In the genomic region with DNA sequence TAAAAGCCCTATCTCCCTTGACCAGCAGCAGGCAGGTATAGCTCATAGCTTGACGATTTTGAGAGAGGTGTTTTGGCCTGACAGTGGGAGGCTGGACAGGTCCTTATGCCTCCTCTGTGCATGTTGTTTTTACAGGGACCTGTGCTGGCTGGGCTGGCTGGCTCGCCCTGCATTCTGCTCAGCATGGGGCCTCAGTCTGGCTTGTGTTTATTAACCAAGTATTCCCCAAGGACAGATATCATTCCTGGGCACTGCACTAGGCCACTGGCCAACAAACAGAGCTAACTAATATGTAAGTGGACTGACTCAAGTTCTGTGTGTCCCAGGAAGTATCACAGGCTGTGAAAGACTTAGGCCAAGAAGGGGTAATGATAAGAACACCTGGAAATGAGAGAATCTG, we compare ENCODE assay signal across 16 mouse cellular contexts. TPM values are rescaled to one million over a fixed set of nuclear protein-coding genes. Genes with fewer than 3 reads are reported as not detected.
DNase-seq lines count a peak whose midpoint lies in the region; ATAC-seq lines count a peak whose summit lies in the region.
"Had no signal": no experiment of that assay in that cellular context is flagged by ENCODE, and none has a peak within 500 bp of the region (broad histone marks: within the 10 kb centered on the region; RNA-seq: fewer than 3 reads in every experiment).

No protein-coding gene starts in this region.

- 11% methylated on average over 2 of the region's 2 CpGs for WGBS in heart, embryonic 14.5 days
- 28% methylated on average over 2 of the region's 2 CpGs for WGBS in kidney, embryonic 14.5 days

- H3K27me3 ChIP-seq in heart, embryonic 14.5 days (ENCODE audit: control insufficient read depth, insufficient read depth, low read length): peaks cover 25% of the 10 kb centered on the region
- H3K27me3 ChIP-seq in kidney, embryonic 14.5 days (ENCODE audit: control insufficient read depth, insufficient read depth, low read length): peaks cover 15% of the 10 kb centered on the region

- H3K36me3 ChIP-seq in heart, embryonic 14.5 days (ENCODE audit: control insufficient read depth, insufficient read depth, low read length): no peaks in the 10 kb centered on the region
- H3K36me3 ChIP-seq in kidney, embryonic 14.5 days (ENCODE audit: control insufficient read depth, insufficient read depth, low read length): no peaks in the 10 kb centered on the region
- H3K36me3 ChIP-seq: neural tube, embryonic 15.5 days had no signal

- 0 out of 2 replicates have a peak, but pooled peaks have one; percentile 40 for ATAC-seq in heart, embryonic 14.5 days (ENCODE audit: insufficient number of reproducible peaks, insufficient read depth, low FRiP score, low read depth)
- ATAC-seq in kidney, embryonic 14.5 days (ENCODE audit: low FRiP score, low TSS enrichment): no peak
- no peak for ATAC-seq in erythroid progenitor cell, adult 5-6 weeks (replicated peaks; ENCODE audit: low FRiP score, poor library complexity, severe bottlenecking)
- ATAC-seq: CD4-positive, CD25-positive, alpha-beta regulatory T cell, adult 4 months; inflammation-experienced regulatory T-cells, adult 6 months had no signal

- DNase-seq in heart, adult 8-10 months (ENCODE audit: low spot score): no peak
- peak; percentile 94 for DNase-seq in 3T3-L1 (ENCODE audit: low read depth, low spot score)
- DNase-seq in adrenal gland, postnatal 14 days: peak; percentile 74
- no peak for DNase-seq in embryo, embryonic 10.5 days (ENCODE audit: low spot score)
- DNase-seq in left cerebral cortex, adult 8-10 months (ENCODE audit: low spot score in 2 of 2): no peak
- DNase-seq: cerebellum, adult 11-12 months; layer of hippocampus, postnatal 36 days; lung, adult 2 months had no signal

- H3K4me1 ChIP-seq in heart, embryonic 14.5 days (ENCODE audit: control insufficient read depth in 2 of 2, insufficient read depth in 2 of 2, low read length in 2 of 2): peaks cover 31 to 48% of the 10 kb centered on the region in 2 experiments
- H3K4me1 ChIP-seq in kidney, embryonic 14.5 days (ENCODE audit: control insufficient read depth, insufficient read depth, low read length): no peaks in the 10 kb centered on the region

- H3K9ac ChIP-seq in heart, embryonic 14.5 days (ENCODE audit: low read length): no peak overlapping the region
- no peak overlapping the region for H3K9ac ChIP-seq in kidney, embryonic 14.5 days (ENCODE audit: low read depth, low read length)
- H3K9ac ChIP-seq: neural tube, embryonic 15.5 days had no signal

- no peaks in the 10 kb centered on the region for H3K9me3 ChIP-seq in heart, embryonic 14.5 days (ENCODE audit: control insufficient read depth, low read length)
- H3K9me3 ChIP-seq in kidney, embryonic 14.5 days (ENCODE audit: control insufficient read depth, low read length): no peaks in the 10 kb centered on the region
- H3K9me3 ChIP-seq: megakaryocyte, embryonic 14.5 days; neural tube, embryonic 15.5 days had no signal

- H3K27ac ChIP-seq in heart, embryonic 14.5 days (replicated peaks in 1 of 2; ENCODE audit: control insufficient read depth in 1 of 2, insufficient read depth in 1 of 2, low read depth in 2 of 2, low read length in 2 of 2): peak overlapping the region in 1 of 2 experiments; percentile 61; a peak in 1 of 4 replicates
- H3K27ac ChIP-seq in kidney, embryonic 14.5 days (ENCODE audit: low read depth, low read length): 0 out of 2 replicates have a peak overlapping the region, but pooled peaks have one; percentile 30
- H3K27ac ChIP-seq: neural tube, embryonic 15.5 days had no signal

- peak overlapping the region; percentile 8; the same call in 1 of the 2 replicates for H3K4me2 ChIP-seq in heart, embryonic 14.5 days (ENCODE audit: low read length)
- H3K4me2 ChIP-seq in kidney, embryonic 14.5 days (replicated peaks; ENCODE audit: low read depth, low read length): no peak overlapping the region
- H3K4me2 ChIP-seq: neural tube, embryonic 15.5 days had no signal

- no peak overlapping the region for H3K4me3 ChIP-seq in heart, embryonic 14.5 days (ENCODE audit: control insufficient read depth in 1 of 2, insufficient read depth in 1 of 2, low read depth in 1 of 2, low read length in 2 of 2)
- H3K4me3 ChIP-seq in kidney, embryonic 14.5 days (ENCODE audit: low read length): no peak overlapping the region
- H3K4me3 ChIP-seq: megakaryocyte, embryonic 14.5 days; neural tube, embryonic 15.5 days had no signal

RNA-seq across cellular contexts. Expression of a gene that starts 6.7 kb away (rescaled TPM):
- 8.3 and 8.6 TPM in 2 replicates for polyA plus RNA-seq in heart, embryonic 14.5 days (2014; fragmentation: Nextera tagmentation; extraction: Ambion mirVana)
- 10 to 100 TPM in 3 of 4 experiments, 1 to 10 TPM in 1; 7.5 to 13.4 (median 11.4) TPM for total RNA-seq in heart, adult 8-10 months (2022)
- total RNA-seq in adrenal gland, postnatal 14 days (2021): 10.5 and 12.7 TPM in 2 replicates
- polyA plus RNA-seq in kidney, embryonic 14.5 days (2014; fragmentation: Nextera tagmentation; extraction: Ambion mirVana): 0.54 and 0.90 TPM in 2 replicates
- 10 to 100 TPM; 68.1 to 87.8 (median 77.2) TPM for total RNA-seq in left cerebral cortex, adult 8-10 months (2022)
- total RNA-seq in erythroid progenitor cell, adult 5-6 weeks (2015; ENCODE audit: low replicate concordance): not detected in 2 replicates
- total RNA-seq in erythroid progenitor cell, adult 5-6 weeks (2017; ENCODE audit: low replicate concordance): 0.15 and 0.39 TPM in 2 replicates
- total RNA-seq: monocyte, adult 5-6 weeks had no signal

RNA-seq across cellular contexts. Expression of a gene that starts 34.0 kb away (rescaled TPM):
- polyA plus RNA-seq in heart, embryonic 14.5 days (2014; fragmentation: Nextera tagmentation; extraction: Ambion mirVana): 2.1 and 3.0 TPM in 2 replicates
- 1 to 10 TPM; 1.0 to 3.1 (median 1.7) TPM for total RNA-seq in heart, adult 8-10 months (2022)
- 0.15 and 0.30 TPM in 2 replicates for total RNA-seq in adrenal gland, postnatal 14 days (2021)
- polyA plus RNA-seq in kidney, embryonic 14.5 days (2014; fragmentation: Nextera tagmentation; extraction: Ambion mirVana): 0.24 and 0.65 TPM in 2 replicates
- 10 to 100 TPM; 36.4 to 40.9 (median 38.5) TPM for total RNA-seq in left cerebral cortex, adult 8-10 months (2022)
- not detected in 2 replicates for total RNA-seq in erythroid progenitor cell, adult 5-6 weeks (2015; ENCODE audit: low replicate concordance)
- total RNA-seq in erythroid progenitor cell, adult 5-6 weeks (2017; ENCODE audit: low replicate concordance): not detected in 2 replicates
- total RNA-seq: monocyte, adult 5-6 weeks had no signal
- polyA plus RNA-seq: CD4-positive, CD25-positive, alpha-beta regulatory T cell, adult 4 months; inflammation-experienced regulatory T-cells, adult 6 months; neural tube, embryonic 15.5 days had no signal

RNA-seq across cellular contexts. Expression of a gene that starts 58.5 kb away (rescaled TPM):
- 2.0 and 2.6 TPM in 2 replicates for polyA plus RNA-seq in heart, embryonic 14.5 days (2014; fragmentation: Nextera tagmentation; extraction: Ambion mirVana)
- 1 to 10 TPM; 2.2 to 3.3 (median 2.5) TPM for total RNA-seq in heart, adult 8-10 months (2022)
- total RNA-seq in adrenal gland, postnatal 14 days (2021): 1.1 and 8.7 TPM in 2 replicates
- polyA plus RNA-seq in kidney, embryonic 14.5 days (2014; fragmentation: Nextera tagmentation; extraction: Ambion mirVana): 1.7 and 1.9 TPM in 2 replicates
- 1 to 10 TPM; 2.9 to 5.7 (median 4.3) TPM for total RNA-seq in left cerebral cortex, adult 8-10 months (2022)
- 14.3 and 18.4 TPM in 2 replicates for total RNA-seq in erythroid progenitor cell, adult 5-6 weeks (2015; ENCODE audit: low replicate concordance)
- 9.8 and 12.3 TPM in 2 replicates for total RNA-seq in erythroid progenitor cell, adult 5-6 weeks (2017; ENCODE audit: low replicate concordance)

Comparison
In these comparisons a context has a peak if more than half of its experiments do, and no peak if none do; other contexts are left out.
1. DNase-seq: peak in 3T3-L1 (single experiment) and adrenal gland, postnatal 14 days (single experiment); none in heart, adult 8-10 months (single experiment), embryo, embryonic 10.5 days (single experiment) and left cerebral cortex, adult 8-10 months (0 of 2).
2. RNA of a gene that starts 34.0 kb away (total RNA-seq): 36.4 to 40.9 TPM in left cerebral cortex, adult 8-10 months; 1.0 to 3.1 TPM in heart, adult 8-10 months, 0.15 to 0.30 TPM in adrenal gland, postnatal 14 days and not detected in erythroid progenitor cell, adult 5-6 weeks; every median in the first group is over 4 times any median in the second.